In genomic region chr5:137689974-137690373, GRCm38 (mm10) we compare ENCODE assay signal across 29 mouse cellular contexts. TPM values are rescaled to one million over a fixed set of nuclear protein-coding genes. Genes with fewer than 3 reads are reported as not detected.
DNase-seq lines count a peak whose midpoint lies in the region; ATAC-seq and TF ChIP-seq lines count a peak whose summit lies in the region.
"Had no signal": no experiment of that assay in that cellular context is flagged by ENCODE, and none has a peak within 500 bp of the region (broad histone marks: within the 10 kb centered on the region; RNA-seq: fewer than 3 reads in every experiment).

No protein-coding gene starts in this region.

- no peak overlapping the region for H3K4me2 ChIP-seq in heart, embryonic 15.5 days
- H3K4me2 ChIP-seq in liver, embryonic 14.5 days (ENCODE audit: low read depth) = no peak overlapping the region
- no peak overlapping the region for H3K4me2 ChIP-seq in forebrain, embryonic 16.5 days (ENCODE audit: low read length)
- H3K4me2 ChIP-seq: embryonic facial prominence, embryonic 15.5 days; forebrain, embryonic 12.5 days; limb, embryonic 13.5 days; midbrain, embryonic 12.5 days; neural tube, embryonic 13.5 days had no signal

- no peaks in the 10 kb centered on the region for H3K9me3 ChIP-seq in heart, embryonic 10.5 days
- H3K9me3 ChIP-seq in heart, embryonic 15.5 days (replicated peaks) = no peaks in the 10 kb centered on the region
- no peaks in the 10 kb centered on the region for H3K9me3 ChIP-seq in liver, embryonic 14.5 days (ENCODE audit: control insufficient read depth, low read length)
- no peaks in the 10 kb centered on the region for H3K9me3 ChIP-seq in forebrain, embryonic 16.5 days (ENCODE audit: control insufficient read depth, low read length)
- H3K9me3 ChIP-seq: embryonic facial prominence, embryonic 10.5 days; embryonic facial prominence, embryonic 15.5 days; forebrain, embryonic 12.5 days; limb, embryonic 13.5 days; megakaryocyte, embryonic 14.5 days; midbrain, embryonic 12.5 days; neural tube, embryonic 13.5 days had no signal

- 83% methylated on average over 3 of the region's 3 CpGs for WGBS in heart, embryonic 10.5 days
- WGBS in heart, embryonic 15.5 days = 80% methylated on average over 3 of the region's 3 CpGs
- WGBS in liver, embryonic 14.5 days (ENCODE audit: insufficient replicate concordance) = 82% methylated on average over 3 of the region's 3 CpGs
- 89% methylated on average over 3 of the region's 3 CpGs for WGBS in forebrain, embryonic 16.5 days

- ATAC-seq in heart, embryonic 15.5 days (replicated peaks; ENCODE audit: insufficient number of reproducible peaks, insufficient read depth, low FRiP score, low read depth) = no peak
- no peak for ATAC-seq in liver, embryonic 14.5 days (ENCODE audit: insufficient read depth)
- no peak for ATAC-seq in forebrain, embryonic 16.5 days
- ATAC-seq in granulocyte monocyte progenitor cell, adult 5-6 weeks (replicated peaks; ENCODE audit: poor library complexity, severe bottlenecking) = no peak
- ATAC-seq: activated CD4-positive, CD25-positive, alpha-beta regulatory T cell, adult 4 months; hindbrain, embryonic 16.5 days; lung, postnatal 0 days had no signal

- no peak for TF ChIP-seq EP300 in liver, embryonic 14.5 days (IDR thresholded peaks at IDR 0.05; ENCODE audit: low read depth)

- H3K9ac ChIP-seq in heart, embryonic 15.5 days = no peak overlapping the region
- no peak overlapping the region for H3K9ac ChIP-seq in liver, embryonic 14.5 days (replicated peaks)
- no peak overlapping the region for H3K9ac ChIP-seq in forebrain, embryonic 16.5 days (replicated peaks; ENCODE audit: low read depth, low read length)
- H3K9ac ChIP-seq: embryonic facial prominence, embryonic 15.5 days; forebrain, embryonic 12.5 days; limb, embryonic 13.5 days; midbrain, embryonic 12.5 days; neural tube, embryonic 13.5 days had no signal

- H3K36me3 ChIP-seq in heart, embryonic 10.5 days = no peaks in the 10 kb centered on the region
- no peaks in the 10 kb centered on the region for H3K36me3 ChIP-seq in heart, embryonic 15.5 days
- H3K36me3 ChIP-seq in liver, embryonic 14.5 days (replicated peaks; ENCODE audit: control insufficient read depth, insufficient read depth, low read depth) = no peaks in the 10 kb centered on the region
- no peaks in the 10 kb centered on the region for H3K36me3 ChIP-seq in forebrain, embryonic 16.5 days (ENCODE audit: control insufficient read depth, insufficient read depth)
- H3K36me3 ChIP-seq: embryonic facial prominence, embryonic 10.5 days; embryonic facial prominence, embryonic 15.5 days; forebrain, embryonic 12.5 days; limb, embryonic 13.5 days; midbrain, embryonic 12.5 days; neural tube, embryonic 13.5 days had no signal

- peaks cover 20% of the 10 kb centered on the region for H3K4me1 ChIP-seq in heart, embryonic 10.5 days
- 0 out of 2 replicates have a peak, but pooled peaks cover 6% of the 10 kb centered on the region for H3K4me1 ChIP-seq in heart, embryonic 15.5 days (replicated peaks)
- peaks cover 26 to 33% of the 10 kb centered on the region in 2 experiments for H3K4me1 ChIP-seq in liver, embryonic 14.5 days (replicated peaks; ENCODE audit: control insufficient read depth in 2 of 2, insufficient read depth in 2 of 2, low read length in 1 of 2)
- H3K4me1 ChIP-seq in forebrain, embryonic 16.5 days (replicated peaks; ENCODE audit: control insufficient read depth, insufficient read depth, low read length) = 0 out of 2 replicates have a peak, but pooled peaks cover 2% of the 10 kb centered on the region
- H3K4me1 ChIP-seq: limb, embryonic 13.5 days had no signal

- H3K4me3 ChIP-seq in heart, embryonic 10.5 days = no peak overlapping the region
- H3K4me3 ChIP-seq in heart, embryonic 15.5 days = no peak overlapping the region
- no peak overlapping the region for H3K4me3 ChIP-seq in liver, embryonic 14.5 days (ENCODE audit: insufficient read depth in 1 of 2, low read depth in 2 of 2, low read length in 2 of 2)
- H3K4me3 ChIP-seq in forebrain, embryonic 16.5 days (replicated peaks; ENCODE audit: low read length) = no peak overlapping the region
- H3K4me3 ChIP-seq: embryonic facial prominence, embryonic 10.5 days; embryonic facial prominence, embryonic 15.5 days; forebrain, embryonic 12.5 days; limb, embryonic 13.5 days; megakaryocyte, embryonic 14.5 days; midbrain, embryonic 12.5 days; neural tube, embryonic 13.5 days had no signal

- DNase-seq in heart, embryonic 10.5 days (ENCODE audit: low spot score) = no peak
- DNase-seq in heart, postnatal 14 days = no peak
- DNase-seq in heart, postnatal 36 days = no peak
- no peak for DNase-seq in liver, embryonic 14.5 days (ENCODE audit: low read depth in 3 of 3, low spot score in 3 of 3)
- DNase-seq in thymus, postnatal 10 days (ENCODE audit: low spot score in 2 of 2) = peak; percentile 48 to 60
- DNase-seq: adrenal gland, adult 2 months; cerebellum, adult 8-10 months; cerebellum, postnatal 25 days; gastrocnemius, postnatal 10 days; lung, adult 18-20 months; lung, postnatal 4 days; right cerebral cortex, postnatal 4 days had no signal

- intact Hi-C loops in heart, postnatal 14 days (cut with DNase I) = no loop called here
- intact Hi-C loops in heart, postnatal 36 days (cut with DNase I) = loop anchor here (5.0 kb wide), 1 partner anchor 32 kb away; no protein-coding TSS in a partner anchor

- peak overlapping the region; percentile 59 for H3K27ac ChIP-seq in heart, embryonic 10.5 days
- H3K27ac ChIP-seq in heart, embryonic 15.5 days = 0 out of 2 replicates have a peak overlapping the region, but pooled peaks have one; percentile 49
- H3K27ac ChIP-seq in liver, embryonic 14.5 days = peak overlapping the region; percentile 18
- no peak overlapping the region for H3K27ac ChIP-seq in forebrain, embryonic 16.5 days (ENCODE audit: low read length)
- H3K27ac ChIP-seq: embryonic facial prominence, embryonic 10.5 days; embryonic facial prominence, embryonic 15.5 days; forebrain, embryonic 12.5 days; limb, embryonic 13.5 days; midbrain, embryonic 12.5 days; neural tube, embryonic 13.5 days; stomach, postnatal 0 days had no signal

- no peak for TF ChIP-seq CTCF in liver, embryonic 14.5 days (IDR thresholded peaks at IDR 0.05; ENCODE audit: low read depth)

- 0 out of 2 replicates have a peak, but pooled peaks cover 6% of the 10 kb centered on the region for H3K27me3 ChIP-seq in heart, embryonic 10.5 days (ENCODE audit: insufficient read depth, poor library complexity, severe bottlenecking)
- H3K27me3 ChIP-seq in heart, embryonic 15.5 days = no peaks in the 10 kb centered on the region
- no peaks in the 10 kb centered on the region for H3K27me3 ChIP-seq in liver, embryonic 14.5 days (ENCODE audit: control insufficient read depth, insufficient read depth, low read length)
- H3K27me3 ChIP-seq in forebrain, embryonic 16.5 days (replicated peaks; ENCODE audit: control insufficient read depth, insufficient read depth, low read length) = no peaks in the 10 kb centered on the region
- H3K27me3 ChIP-seq: CH12.LX; embryonic facial prominence, embryonic 15.5 days; limb, embryonic 13.5 days; megakaryocyte, embryonic 14.5 days; neural tube, embryonic 13.5 days had no signal

RNA-seq across cellular contexts. Expression of gene Agfg2, which starts 5.4 kb away (rescaled TPM):
- 31.9 and 34.0 TPM in 2 replicates for polyA plus RNA-seq in heart, embryonic 10.5 days (2016; fragmentation: Nextera tagmentation; extraction: Ambion mirVana)
- total RNA-seq in heart, postnatal 14 days (2021) = 10 to 100 TPM; 13.0 to 13.9 TPM
- 19.3 and 21.7 TPM in 2 replicates for polyA plus RNA-seq in heart, embryonic 15.5 days (2015; fragmentation: Nextera tagmentation; extraction: Ambion mirVana)
- total RNA-seq in heart, postnatal 36 days (2021) = 10 to 100 TPM; 11.6 to 18.3 TPM
- 22.4 and 24.6 TPM in 2 replicates for polyA plus RNA-seq in liver, embryonic 14.5 days (2012; rRNA removed)
- 20.5 and 24.7 TPM in 2 replicates for polyA plus RNA-seq in liver, embryonic 14.5 days (2014; fragmentation: Nextera tagmentation; extraction: Ambion mirVana)
- polyA plus RNA-seq in forebrain, embryonic 16.5 days (2015; fragmentation: Nextera tagmentation; extraction: Ambion mirVana) = 19.4 and 21.2 TPM in 2 replicates
- total RNA-seq in granulocyte monocyte progenitor cell, adult 5-6 weeks (2014; fragmentation: Nextera tagmentation) = 13.7 and 15.0 TPM in 2 replicates
- total RNA-seq in granulocyte monocyte progenitor cell, adult 5-6 weeks (2017) = 10.7 and 13.9 TPM in 2 replicates

RNA-seq across cellular contexts. Expression of gene Irs3, which starts 44.5 kb away (rescaled TPM):
- 0.60 and 0.74 TPM in 2 replicates for polyA plus RNA-seq in heart, embryonic 10.5 days (2016; fragmentation: Nextera tagmentation; extraction: Ambion mirVana)
- total RNA-seq in heart, postnatal 14 days (2021) = under 1 TPM; 0.15 to 0.57 TPM
- polyA plus RNA-seq in heart, embryonic 15.5 days (2015; fragmentation: Nextera tagmentation; extraction: Ambion mirVana) = 0.13 and 0.21 TPM in 2 replicates
- under 1 TPM; 0.14 to 0.75 TPM for total RNA-seq in heart, postnatal 36 days (2021)
- polyA plus RNA-seq in liver, embryonic 14.5 days (2012; rRNA removed) = 0.02 TPM in 2 replicates
- not detected in 2 replicates for polyA plus RNA-seq in liver, embryonic 14.5 days (2014; fragmentation: Nextera tagmentation; extraction: Ambion mirVana)
- 0.09 TPM in 1 of 2 replicates, not detected in the other for polyA plus RNA-seq in forebrain, embryonic 16.5 days (2015; fragmentation: Nextera tagmentation; extraction: Ambion mirVana)
- total RNA-seq in granulocyte monocyte progenitor cell, adult 5-6 weeks (2014; fragmentation: Nextera tagmentation) = not detected in 2 replicates
- not detected in 2 replicates for total RNA-seq in granulocyte monocyte progenitor cell, adult 5-6 weeks (2017)
- total RNA-seq: CH12.LX; layer of hippocampus, postnatal 25 days had no signal
- polyA plus RNA-seq: activated CD4-positive, CD25-positive, alpha-beta regulatory T cell, adult 4 months; forebrain, embryonic 12.5 days; intestine, embryonic 14.5 days had no signal

RNA-seq across cellular contexts. Expression of gene Sap25, which starts 48.8 kb away (rescaled TPM):
- 4.8 and 6.4 TPM in 2 replicates for polyA plus RNA-seq in heart, embryonic 10.5 days (2016; fragmentation: Nextera tagmentation; extraction: Ambion mirVana)
- 1 to 10 TPM; 4.2 to 4.4 TPM for total RNA-seq in heart, postnatal 14 days (2021)
- polyA plus RNA-seq in heart, embryonic 15.5 days (2015; fragmentation: Nextera tagmentation; extraction: Ambion mirVana) = 4.0 and 6.0 TPM in 2 replicates
- 1 to 10 TPM; 1.2 to 1.7 TPM for total RNA-seq in heart, postnatal 36 days (2021)
- 12.7 and 13.7 TPM in 2 replicates for polyA plus RNA-seq in liver, embryonic 14.5 days (2012; rRNA removed)
- polyA plus RNA-seq in liver, embryonic 14.5 days (2014; fragmentation: Nextera tagmentation; extraction: Ambion mirVana) = 2.3 and 2.9 TPM in 2 replicates
- 5.2 and 10.4 TPM in 2 replicates for polyA plus RNA-seq in forebrain, embryonic 16.5 days (2015; fragmentation: Nextera tagmentation; extraction: Ambion mirVana)
- total RNA-seq in granulocyte monocyte progenitor cell, adult 5-6 weeks (2014; fragmentation: Nextera tagmentation) = 32.1 and 55.2 TPM in 2 replicates
- 9.7 and 20.8 TPM in 2 replicates for total RNA-seq in granulocyte monocyte progenitor cell, adult 5-6 weeks (2017)

RNA-seq across cellular contexts. Expression of gene Nyap1, which starts 51.4 kb away (rescaled TPM):
- polyA plus RNA-seq in heart, embryonic 10.5 days (2016; fragmentation: Nextera tagmentation; extraction: Ambion mirVana) = 1.4 TPM in 2 replicates
- 1 to 10 TPM; 1.4 to 1.8 TPM for total RNA-seq in heart, postnatal 14 days (2021)
- polyA plus RNA-seq in heart, embryonic 15.5 days (2015; fragmentation: Nextera tagmentation; extraction: Ambion mirVana) = 1.2 and 1.6 TPM in 2 replicates
- 1 to 10 TPM in 1 of 2 experiments, under 1 TPM in 1; 0.81 to 1.1 TPM for total RNA-seq in heart, postnatal 36 days (2021)
- polyA plus RNA-seq in liver, embryonic 14.5 days (2012; rRNA removed) = 0.96 and 1.2 TPM in 2 replicates
- polyA plus RNA-seq in liver, embryonic 14.5 days (2014; fragmentation: Nextera tagmentation; extraction: Ambion mirVana) = 0.03 and 0.05 TPM in 2 replicates
- 52.3 and 59.8 TPM in 2 replicates for polyA plus RNA-seq in forebrain, embryonic 16.5 days (2015; fragmentation: Nextera tagmentation; extraction: Ambion mirVana)
- not detected in 2 replicates for total RNA-seq in granulocyte monocyte progenitor cell, adult 5-6 weeks (2014; fragmentation: Nextera tagmentation)
- not detected in 2 replicates for total RNA-seq in granulocyte monocyte progenitor cell, adult 5-6 weeks (2017)

RNA-seq across cellular contexts. Expression of gene Tsc22d4, which starts 55.6 kb away (rescaled TPM):
- polyA plus RNA-seq in heart, embryonic 10.5 days (2016; fragmentation: Nextera tagmentation; extraction: Ambion mirVana) = 147 and 165 TPM in 2 replicates
- total RNA-seq in heart, postnatal 14 days (2021) = 100 to 1,000 TPM; 287 to 312 TPM
- polyA plus RNA-seq in heart, embryonic 15.5 days (2015; fragmentation: Nextera tagmentation; extraction: Ambion mirVana) = 130 and 164 TPM in 2 replicates
- total RNA-seq in heart, postnatal 36 days (2021) = 100 to 1,000 TPM; 260 to 268 TPM
- 23.0 and 26.8 TPM in 2 replicates for polyA plus RNA-seq in liver, embryonic 14.5 days (2012; rRNA removed)
- 49.7 and 62.2 TPM in 2 replicates for polyA plus RNA-seq in liver, embryonic 14.5 days (2014; fragmentation: Nextera tagmentation; extraction: Ambion mirVana)
- polyA plus RNA-seq in forebrain, embryonic 16.5 days (2015; fragmentation: Nextera tagmentation; extraction: Ambion mirVana) = 69.1 and 72.2 TPM in 2 replicates
- 71.5 and 78.5 TPM in 2 replicates for total RNA-seq in granulocyte monocyte progenitor cell, adult 5-6 weeks (2014; fragmentation: Nextera tagmentation)
- total RNA-seq in granulocyte monocyte progenitor cell, adult 5-6 weeks (2017) = 57.5 and 74.8 TPM in 2 replicates

Comparison
In these comparisons a context has a peak if more than half of its experiments do, and no peak if none do; other contexts are left out.
1. DNase-seq: peak in thymus, postnatal 10 days (2 of 2); none in heart, embryonic 10.5 days (single experiment), heart, postnatal 14 days (0 of 2), heart, postnatal 36 days (0 of 2) and liver, embryonic 14.5 days (0 of 3).